Mouse (Mus musculus) monocyte, adult 5-6 weeks (primary cell): ENCODE data around the gene Kxd1. TPM values are rescaled to one million over a fixed set of nuclear protein-coding genes. Genes with fewer than 3 reads are reported as not detected.

Experiments
- ATAC-seq: fragments of 153-309, 156-312 bp; replicated peaks from 2 replicates; pipeline ENCODE4 v1.8.0; 2017; ENCODE audit warnings: mild to moderate bottlenecking; ENCODE audit not compliant: low TSS enrichment, insufficient number of reproducible peaks, severe bottlenecking, poor library complexity, low FRiP score
- total RNA-seq: library from RNA; stranded (forward); fragments of 200-1000, 200-491, 200-594 nt; gene quantifications from 3 replicates; pipeline ENCODE4 v1.2.3, GENCODE M21; 2017

Kxd1 gene
- total RNA-seq, 1 experiment from 2014 or later, result 67.0 TPM

GRCm38 (mm10) chr8:70502540-70502939, 25.2 kb downstream of the Kxd1 start:
- ATAC-seq, result no peak

GRCm38 (mm10) chr8:70501820-70502529, 25.8 kb downstream of the Kxd1 start:
- ATAC-seq, result no peak

- no peak for ATAC-seq
These were observed 27.1 kb downstream of the Kxd1 start for GRCm38 (mm10) chr8:70500386-70501301.

- no peak for ATAC-seq
These were observed 32.0 kb downstream of the Kxd1 start for GRCm38 (mm10) chr8:70495771-70496062.

- no peak for ATAC-seq
These were observed 32.6 kb downstream of the Kxd1 start for GRCm38 (mm10) chr8:70495001-70495770.

GRCm38 (mm10) chr8:70494416-70494945, 33.3 kb downstream of the Kxd1 start:
- ATAC-seq, result no peak

- no peak for ATAC-seq
These were observed 33.9 kb downstream of the Kxd1 start for GRCm38 (mm10) chr8:70493692-70494415.

GRCm38 (mm10) chr8:70492664-70493640, 34.8 kb downstream of the Kxd1 start, which contains the start of gene Crlf1:
Crlf1 (plus strand) TSS chr8:70493158.
- ATAC-seq, result no peak

- no peak for ATAC-seq
These were observed 36.8 kb downstream of the Kxd1 start for GRCm38 (mm10) chr8:70490880-70491495.

- ATAC-seq, result no peak
These were observed 37.5 kb downstream of the Kxd1 start for GRCm38 (mm10) chr8:70490061-70490879.

- ATAC-seq, result no peak
These were observed 38.2 kb downstream of the Kxd1 start for GRCm38 (mm10) chr8:70489576-70489975.

- ATAC-seq, result no peak
These were observed 38.8 kb downstream of the Kxd1 start for GRCm38 (mm10) chr8:70488931-70489470.

GRCm38 (mm10) chr8:70487993-70488796, 39.6 kb downstream of the Kxd1 start:
- ATAC-seq, result no peak

GRCm38 (mm10) chr8:70486941-70487520, 40.7 kb downstream of the Kxd1 start, which contains the start of gene Tmem59l:
Tmem59l (minus strand) TSS chr8:70487358.
- no peak for ATAC-seq

GRCm38 (mm10) chr8:70486191-70486681, 41.5 kb downstream of the Kxd1 start:
- no peak for ATAC-seq
